Mouse (Mus musculus) heart, postnatal 14 days (tissue): ENCODE results near the gene Plxnc1. TPM values are rescaled to one million over a fixed set of nuclear protein-coding genes. Genes with fewer than 3 reads are reported as not detected.

Experiments used
- DNase-seq, 2 experiments: peaks; one replicate each; pipeline ENCODE4 v3.0.0; 2021 to 2022
- intact Hi-C: fragments of 180-260 bp; cut with DNase I; formaldehyde crosslinking; loops from one replicate; pipeline ENCODE4 v1.15.1; 2025
- total RNA-seq, 2 experiments: library from RNA; stranded (reverse); gene quantifications; 2 replicates each; pipeline ENCODE4 v1.2.3; 2021

Gene Plxnc1
- total RNA-seq, 2 experiments from 2014 or later, result 4.4 to 5.3 TPM

DNA sequence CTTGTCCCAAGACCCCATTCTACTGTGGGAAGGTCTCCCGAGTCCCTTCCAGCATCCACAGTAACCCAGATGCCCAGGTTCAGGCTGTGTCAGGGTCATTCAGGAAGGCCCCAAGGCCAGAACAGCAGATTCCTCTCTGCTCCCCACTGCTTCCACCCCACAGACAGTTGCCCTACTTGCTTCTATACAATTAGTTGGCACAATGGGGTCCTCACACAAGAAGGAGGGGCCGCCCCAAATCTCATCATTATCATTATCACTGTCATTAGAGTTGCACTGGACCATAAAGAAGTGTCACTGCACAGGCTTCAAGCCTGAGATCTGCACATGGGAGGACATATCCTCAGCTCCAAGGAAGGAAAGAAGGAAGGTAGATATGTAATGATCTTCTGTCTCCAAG is 48.3 kb downstream of the Plxnc1 start:
- DNase-seq, result no peak
- intact Hi-C loops, result no loop called here

DNA sequence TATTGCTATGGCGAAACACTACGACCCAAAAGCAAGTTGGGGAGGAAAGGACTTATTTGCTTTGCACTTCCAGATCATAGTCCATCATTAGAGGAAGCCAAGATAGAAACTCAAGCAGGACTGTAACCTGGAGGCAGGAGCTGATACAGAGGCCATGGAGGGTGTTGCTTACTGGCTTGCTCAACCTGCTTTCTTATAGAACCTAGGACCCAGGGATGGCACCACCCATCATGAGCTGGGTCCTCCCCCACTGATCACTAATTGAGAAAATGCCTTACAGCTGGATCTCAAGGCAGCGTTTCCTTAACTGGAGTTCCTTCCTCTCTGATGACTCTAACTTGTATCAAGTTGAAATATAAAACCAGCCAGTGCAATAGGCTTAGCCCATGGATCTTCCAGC is 48.8 kb downstream of the Plxnc1 start:
- intact Hi-C loops, result no loop called here
- no peak for DNase-seq

DNA sequence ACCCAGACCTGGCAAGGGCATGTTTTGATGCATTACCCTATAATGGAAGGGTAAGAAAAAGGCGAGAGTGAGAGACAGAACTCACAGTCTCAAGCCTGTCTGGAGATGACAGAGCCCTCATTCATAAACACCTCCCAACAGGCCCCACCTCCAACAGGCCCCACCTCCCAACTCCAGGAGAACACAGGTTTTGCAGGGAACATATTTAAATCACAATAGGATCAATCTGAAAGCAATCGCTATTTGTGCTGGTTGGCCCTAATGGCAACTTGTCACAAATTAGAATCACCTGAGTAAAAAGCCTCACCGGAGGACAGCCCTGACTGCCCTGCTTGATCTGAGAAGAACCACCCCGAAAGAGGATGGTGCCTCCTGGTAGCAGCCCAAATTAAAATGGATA is 54.9 kb downstream of the Plxnc1 start:
- DNase-seq, result no peak
- intact Hi-C loops, result no loop called here

DNA sequence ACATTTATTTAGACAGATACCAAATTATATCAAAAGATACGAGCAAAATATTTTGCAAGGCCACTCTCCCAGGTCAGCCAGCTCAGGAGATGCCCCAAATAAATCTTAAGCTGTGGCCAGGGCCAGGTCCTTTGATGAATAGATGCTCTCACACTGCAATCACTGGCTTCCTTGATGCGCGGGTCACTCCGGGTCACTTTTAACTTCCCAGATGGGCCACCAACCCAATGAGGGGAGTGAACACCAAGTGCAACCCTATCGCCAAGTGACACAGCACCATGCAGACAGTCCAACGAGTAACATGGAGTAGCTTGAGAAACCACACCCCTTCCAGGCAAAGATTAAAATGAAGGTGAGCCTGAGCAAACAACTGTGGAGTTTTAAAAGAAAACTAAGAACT is 61.4 kb downstream of the Plxnc1 start:
- DNase-seq, result peak in 1 of 2 experiments; percentile 3
- intact Hi-C loops, result no loop called here

DNA sequence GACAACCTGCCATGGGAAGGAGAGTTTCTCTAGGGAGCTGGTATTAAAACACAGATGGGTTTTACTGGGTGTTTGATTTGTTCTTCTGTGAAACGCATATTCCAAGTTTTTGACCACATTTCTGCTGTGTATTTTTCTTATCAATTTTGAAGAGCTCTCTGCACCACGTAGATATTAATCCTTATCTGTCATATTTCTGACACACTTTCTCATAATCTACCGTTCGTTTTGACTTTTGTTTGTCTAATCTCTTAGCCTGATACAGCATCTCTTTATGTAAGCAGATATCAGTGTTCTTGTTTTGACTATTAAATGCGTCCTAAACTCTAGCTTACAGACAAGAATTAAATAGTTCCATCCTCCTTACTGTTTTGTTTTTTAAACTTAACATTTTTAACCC is 73.1 kb downstream of the Plxnc1 start:
- no peak for DNase-seq
- intact Hi-C loops, result no loop called here

DNA sequence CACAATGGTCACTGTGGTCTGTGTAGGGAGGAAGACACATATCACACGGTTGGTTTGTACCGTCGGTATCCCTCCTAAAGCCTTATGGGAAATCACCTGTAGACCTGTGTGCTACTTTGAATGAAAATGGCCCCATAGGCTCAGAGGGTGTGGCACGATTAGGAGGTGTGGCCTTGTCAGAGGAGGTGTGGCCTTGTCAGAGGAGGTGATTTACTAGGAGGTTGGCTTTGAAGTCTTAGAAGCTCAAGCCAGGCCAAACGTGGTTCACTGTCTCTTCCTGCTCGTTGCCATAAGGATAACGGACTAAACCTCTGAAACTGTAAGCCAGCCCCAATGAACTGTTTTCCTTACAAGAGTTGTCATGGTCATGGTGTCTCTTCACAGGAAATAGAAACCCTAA is 73.5 kb downstream of the Plxnc1 start:
- intact Hi-C loops, result no loop called here
- no peak for DNase-seq

DNA sequence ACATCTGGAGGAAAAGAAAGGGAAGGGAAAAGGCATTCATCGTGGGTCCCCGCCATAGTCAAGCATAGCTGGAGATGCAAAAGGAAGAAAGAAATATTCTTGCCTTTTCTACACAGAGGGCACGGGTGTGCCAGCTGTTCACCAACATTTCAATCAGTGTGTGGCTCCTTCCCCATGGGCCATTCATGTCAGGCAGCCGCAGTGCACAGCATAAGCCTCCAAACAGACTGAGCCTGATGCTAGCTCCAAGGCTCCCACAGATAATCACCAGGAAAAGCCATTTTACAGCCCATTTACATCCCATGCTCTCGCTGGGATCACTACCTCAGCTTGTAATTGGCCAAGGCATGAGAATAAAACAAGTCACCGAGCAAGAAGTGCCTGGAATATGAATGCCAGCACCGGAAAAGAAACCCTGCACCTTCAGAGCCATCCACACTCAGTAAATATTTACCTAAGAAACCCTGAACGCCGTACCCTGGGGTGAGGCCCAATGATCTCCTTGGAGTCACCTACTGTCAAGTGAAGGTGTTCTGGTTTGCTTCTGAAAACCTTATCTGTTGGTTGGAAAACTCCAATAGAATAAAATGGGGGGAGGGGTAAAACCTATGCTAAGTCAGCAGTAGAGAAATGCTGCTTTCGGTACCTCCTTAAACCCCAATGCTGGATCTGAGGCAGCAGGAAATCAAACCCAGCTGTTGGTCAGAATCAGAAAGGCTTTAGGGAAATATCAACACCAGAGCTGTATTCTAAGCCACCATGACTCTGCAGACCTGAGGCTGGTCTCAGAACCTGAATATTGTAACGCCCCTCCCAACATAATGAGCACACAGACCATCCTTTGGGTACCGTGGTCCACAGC is 77.4 kb downstream of the Plxnc1 start:
- no peak for DNase-seq
- intact Hi-C loops, result no loop called here

DNA sequence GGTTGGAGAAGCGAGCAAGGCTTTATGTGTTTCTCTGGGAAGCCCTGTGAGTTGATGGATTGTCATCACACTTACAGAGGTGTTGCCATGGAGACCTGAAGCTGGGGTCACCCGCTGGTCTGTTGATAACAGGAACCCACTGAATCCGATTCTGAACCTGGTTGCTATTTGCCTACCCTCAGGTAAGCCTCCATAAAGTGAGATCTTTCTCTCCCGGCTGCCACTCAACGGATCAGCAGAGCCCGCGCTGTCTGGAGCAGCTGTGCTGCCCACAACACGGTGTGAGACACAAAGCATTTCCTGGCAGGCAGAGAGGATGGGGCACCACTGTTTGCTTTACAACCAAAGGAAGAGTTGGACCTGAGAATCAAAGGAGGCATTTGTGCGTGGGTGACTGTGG is 79.4 kb downstream of the Plxnc1 start:
- DNase-seq, result no peak
- intact Hi-C loops, result no loop called here

DNA sequence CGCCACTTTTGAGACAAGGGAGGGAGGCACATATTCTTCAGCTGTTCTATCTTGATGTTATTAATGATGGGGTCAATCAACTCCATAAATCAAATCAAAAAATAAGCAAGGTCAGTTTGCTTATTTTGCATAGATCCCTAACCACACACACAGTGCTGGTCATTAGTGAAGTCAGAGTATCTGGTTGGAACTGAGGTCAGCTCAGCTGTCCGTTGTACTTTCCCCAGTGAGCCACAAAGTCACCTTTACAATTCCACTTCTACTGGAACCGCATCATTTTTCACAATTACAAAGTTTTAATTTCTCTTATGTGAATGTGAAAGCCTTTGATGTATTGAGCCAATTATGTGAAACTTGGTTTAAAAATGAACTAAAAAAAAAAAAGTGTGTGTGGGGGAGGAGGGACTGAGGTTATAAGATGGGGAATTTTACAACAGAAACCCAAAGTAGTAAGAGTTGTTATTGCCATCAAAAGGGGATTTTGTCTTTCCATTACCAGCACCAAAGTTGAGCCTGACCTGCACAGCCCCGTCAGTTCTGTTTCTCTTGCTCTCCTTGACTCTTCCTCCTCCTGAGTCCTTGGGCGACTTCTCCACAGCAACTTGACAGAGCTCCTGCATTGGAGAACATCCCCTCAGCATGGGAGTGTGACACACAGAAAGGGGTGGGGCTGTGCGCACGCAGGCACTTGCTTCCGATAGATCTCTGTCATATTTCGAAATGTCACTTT is 80.3 kb downstream of the Plxnc1 start:
- no peak for DNase-seq

DNA sequence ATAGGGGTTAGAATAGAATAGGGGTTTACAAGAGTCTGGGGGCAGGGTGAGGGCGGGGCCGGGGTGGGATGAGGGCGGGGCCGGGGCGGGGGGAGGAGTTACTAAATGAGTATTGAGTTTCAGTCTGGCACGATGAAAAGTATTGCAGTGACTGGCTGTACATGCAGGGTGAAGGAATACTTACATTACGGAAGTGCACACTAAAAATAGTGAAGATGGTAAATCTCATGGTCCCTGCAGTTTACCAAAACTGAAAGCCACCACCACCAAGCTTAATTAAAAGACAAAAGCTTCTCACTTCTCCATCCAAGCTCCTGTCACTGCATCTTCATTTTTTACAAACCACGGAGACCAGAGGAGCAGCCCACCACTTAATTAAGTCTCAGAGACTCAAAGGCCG is 81.4 kb downstream of the Plxnc1 start:
- DNase-seq, result no peak
- intact Hi-C loops, result no loop called here

More for the DNA sequence above, 80.3 kb downstream of the Plxnc1 start:
- intact Hi-C loops, result no loop called here

DNA sequence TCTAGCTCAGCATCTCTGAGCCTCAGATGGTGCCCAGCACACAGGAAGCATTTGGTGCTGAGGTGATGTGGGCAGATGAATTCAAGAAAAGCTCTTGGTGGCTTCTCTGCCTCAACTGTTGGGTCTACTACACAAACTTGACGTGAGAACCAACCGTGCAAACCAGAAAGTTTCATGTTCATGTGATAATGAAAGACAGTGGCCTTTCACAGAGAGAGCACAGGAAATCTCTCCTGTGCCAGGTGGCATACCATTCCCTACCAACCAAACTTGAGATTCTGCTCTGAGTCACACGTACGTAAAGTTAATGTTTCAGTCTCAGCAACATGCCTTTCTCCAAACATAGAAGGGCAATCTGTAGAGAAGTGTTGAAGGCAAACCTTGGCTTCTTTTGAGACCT is 83.8 kb downstream of the Plxnc1 start:
- intact Hi-C loops, result no loop called here
- no peak for DNase-seq

DNA sequence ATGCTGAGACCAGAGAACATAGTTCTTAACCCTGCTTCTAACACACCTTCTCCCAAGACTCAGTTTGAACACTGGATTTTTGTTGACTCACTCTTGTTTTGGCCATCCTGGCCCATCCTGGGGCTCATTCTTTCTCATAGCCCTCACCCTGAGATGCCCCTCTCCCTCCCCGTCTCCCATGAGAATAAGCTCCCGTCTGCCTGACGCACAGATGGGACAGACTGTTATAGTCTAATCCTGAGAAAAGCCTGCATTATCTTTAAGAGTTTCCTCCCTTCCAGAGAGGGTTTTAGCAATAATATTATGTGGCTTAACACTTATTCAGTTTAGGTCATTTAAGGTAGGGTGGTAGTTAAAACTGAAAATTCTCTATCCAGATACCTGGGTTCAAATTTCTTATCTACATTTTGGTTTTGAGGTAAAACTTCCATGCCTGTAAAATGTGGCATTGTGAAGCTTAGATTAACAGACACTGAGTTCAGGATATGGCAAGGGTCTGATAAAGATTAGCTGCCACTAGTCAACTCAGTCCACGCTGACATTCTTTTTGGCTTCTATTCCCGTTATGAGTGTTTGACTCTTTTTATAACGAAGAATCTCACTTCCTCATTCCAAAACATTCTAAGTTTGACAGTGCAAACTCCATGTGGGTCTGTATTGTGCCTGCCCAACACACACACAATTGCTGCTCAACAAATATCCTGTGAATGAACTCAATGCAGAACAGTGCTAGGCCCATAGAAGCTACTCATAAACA is 86.2 kb downstream of the Plxnc1 start:
- DNase-seq, result no peak
- intact Hi-C loops, result no loop called here

DNA sequence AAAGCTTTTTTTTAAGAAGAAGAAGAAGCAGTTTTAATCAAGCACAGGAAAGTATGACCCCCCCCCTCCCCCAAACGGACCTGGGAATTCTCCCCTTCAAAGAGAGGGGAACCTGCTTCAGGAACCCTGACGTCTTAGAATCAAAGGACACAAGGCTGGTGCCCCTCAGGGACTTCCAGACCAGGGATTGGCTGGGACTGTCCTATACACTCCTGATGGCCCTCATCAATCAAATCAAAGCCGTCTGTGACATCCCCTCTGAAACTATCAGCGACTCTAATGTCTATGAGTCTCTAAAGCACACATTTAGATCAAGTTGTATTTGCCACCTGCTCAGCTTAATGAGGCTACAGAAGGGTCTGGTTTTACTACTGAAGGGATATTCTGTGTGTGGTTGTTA is 94.1 kb downstream of the Plxnc1 start:
- DNase-seq, result no peak
- intact Hi-C loops, result no loop called here

DNA sequence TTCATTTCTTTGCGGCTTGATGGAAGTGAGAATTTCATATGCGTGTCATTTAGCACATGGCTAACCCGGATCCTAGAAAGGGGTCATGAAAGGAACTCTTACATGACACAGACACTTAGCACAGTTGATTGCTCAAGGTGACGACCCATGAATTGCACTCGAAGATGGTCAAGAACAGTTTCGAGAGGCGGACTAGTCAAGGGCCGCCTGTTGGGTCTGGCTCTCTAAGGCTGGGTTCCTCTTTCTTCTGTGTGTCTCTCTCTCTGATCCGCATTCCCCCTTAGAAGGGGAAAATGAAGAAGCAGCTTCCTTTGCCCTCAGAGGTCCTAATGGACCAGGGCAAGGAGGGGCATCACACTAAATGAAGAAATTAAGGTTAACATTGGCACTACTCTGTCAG is 94.7 kb downstream of the Plxnc1 start:
- no peak for DNase-seq
- intact Hi-C loops, result no loop called here

DNA sequence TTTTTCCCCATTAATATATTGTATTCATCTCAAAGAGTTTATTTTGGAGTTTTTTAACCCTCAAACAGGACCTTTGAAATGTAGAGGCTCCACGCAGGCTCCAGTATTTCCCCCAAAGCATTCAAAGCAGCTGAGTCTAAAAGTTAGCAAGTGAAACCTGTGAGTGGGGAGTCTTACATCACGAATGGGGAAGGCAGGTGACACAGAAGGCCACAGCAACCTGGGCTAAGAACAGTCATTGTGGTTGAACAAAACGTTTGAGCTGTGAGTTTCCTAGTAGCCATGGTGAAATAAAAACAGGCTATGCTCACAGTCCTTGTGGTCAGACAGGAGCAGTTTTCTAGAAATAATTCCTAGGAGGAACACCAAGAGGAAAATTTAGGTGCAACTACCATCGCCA is 95.3 kb downstream of the Plxnc1 start:
- no peak for DNase-seq
- intact Hi-C loops, result no loop called here

DNA sequence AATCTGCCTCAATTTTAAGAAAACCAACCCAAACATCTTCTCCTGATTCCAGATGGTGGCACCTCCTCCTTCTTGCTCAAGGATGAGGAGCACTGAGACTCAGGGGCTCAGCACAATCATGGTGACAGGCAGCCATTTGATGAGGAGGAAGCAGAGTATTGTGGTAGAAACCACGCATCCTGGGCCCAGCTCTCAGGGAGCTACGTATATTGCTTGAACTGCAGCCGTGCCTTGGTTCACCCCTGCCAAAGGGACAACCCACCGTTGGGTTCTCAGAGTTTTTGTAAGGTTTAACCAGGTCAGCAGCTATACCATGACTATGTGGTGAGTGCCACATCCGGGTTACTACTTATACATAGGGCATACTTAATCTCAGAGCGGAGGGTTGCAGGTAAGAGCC is 96.3 kb downstream of the Plxnc1 start:
- no peak for DNase-seq
- intact Hi-C loops, result no loop called here

DNA sequence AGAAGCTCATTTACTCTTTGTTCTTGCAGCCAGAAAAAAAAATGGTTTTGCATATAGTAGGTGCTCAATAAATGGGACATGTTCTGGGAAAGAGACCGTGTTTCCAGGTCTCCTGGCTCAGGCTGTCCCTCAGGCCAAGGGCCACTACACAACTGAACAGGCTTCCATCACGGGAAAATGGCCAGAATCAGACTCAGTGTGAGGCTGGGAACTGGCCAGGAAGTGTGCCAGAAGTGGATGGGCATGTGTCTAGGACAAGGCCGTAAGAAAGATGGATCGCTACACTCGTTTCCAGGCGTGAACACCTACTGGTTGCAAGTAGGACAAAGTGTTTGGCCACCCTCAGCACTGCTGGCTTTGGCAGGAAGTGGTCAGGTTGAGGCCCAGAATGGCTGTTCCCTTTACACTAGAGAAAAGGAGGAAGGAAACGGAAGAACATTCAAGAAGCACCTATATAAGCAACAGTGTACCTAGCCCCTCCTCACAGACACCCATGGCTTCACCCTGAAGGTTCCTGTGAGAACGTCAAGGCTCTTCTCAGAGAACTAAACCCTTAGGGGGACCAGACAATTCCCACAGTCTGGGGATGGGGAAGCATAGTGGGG is 98.0 kb downstream of the Plxnc1 start:
- DNase-seq, result no peak
- intact Hi-C loops, result no loop called here

DNA sequence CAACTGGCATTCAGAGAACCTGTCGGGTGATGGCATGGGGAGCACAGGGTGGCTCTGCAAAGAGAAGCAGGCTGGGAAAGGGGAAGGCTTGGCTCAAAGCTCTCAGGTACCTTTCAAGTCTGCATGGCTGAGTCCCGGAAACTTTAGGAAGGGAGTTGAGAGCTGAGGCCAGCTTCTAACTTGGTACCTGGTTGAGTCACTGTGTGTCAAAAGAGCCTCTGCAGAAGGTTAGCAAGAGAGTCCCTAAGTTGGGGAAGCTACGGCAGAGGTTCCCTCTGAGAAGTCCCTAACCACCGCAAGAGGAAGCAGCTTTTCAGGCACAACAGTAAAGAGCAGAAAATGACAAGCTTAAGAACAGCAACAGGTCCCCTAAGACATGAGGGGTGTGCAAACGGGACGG is 99.9 kb downstream of the Plxnc1 start:
- intact Hi-C loops, result no loop called here
- DNase-seq, result no peak

DNA sequence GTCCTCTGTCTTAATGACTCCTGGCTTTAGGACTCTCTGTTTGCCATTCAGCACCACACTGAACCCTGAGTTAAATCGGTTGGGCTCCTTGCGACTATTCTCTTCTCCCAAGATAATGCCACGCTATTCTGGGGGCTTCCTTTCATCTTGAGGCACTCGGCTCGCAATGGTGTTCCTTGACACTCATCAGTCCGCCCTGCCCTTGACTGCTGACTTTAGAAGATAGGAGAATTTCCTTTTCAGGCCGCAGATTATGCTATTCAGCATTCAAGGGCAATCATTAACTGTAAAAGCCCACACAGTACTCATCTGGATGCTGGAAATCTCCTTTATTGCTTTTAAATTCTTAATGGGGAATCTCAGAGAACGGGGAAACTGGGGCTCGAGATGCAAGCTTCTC is 108.8 kb downstream of the Plxnc1 start:
- intact Hi-C loops, result no loop called here
- DNase-seq, result no peak

DNA sequence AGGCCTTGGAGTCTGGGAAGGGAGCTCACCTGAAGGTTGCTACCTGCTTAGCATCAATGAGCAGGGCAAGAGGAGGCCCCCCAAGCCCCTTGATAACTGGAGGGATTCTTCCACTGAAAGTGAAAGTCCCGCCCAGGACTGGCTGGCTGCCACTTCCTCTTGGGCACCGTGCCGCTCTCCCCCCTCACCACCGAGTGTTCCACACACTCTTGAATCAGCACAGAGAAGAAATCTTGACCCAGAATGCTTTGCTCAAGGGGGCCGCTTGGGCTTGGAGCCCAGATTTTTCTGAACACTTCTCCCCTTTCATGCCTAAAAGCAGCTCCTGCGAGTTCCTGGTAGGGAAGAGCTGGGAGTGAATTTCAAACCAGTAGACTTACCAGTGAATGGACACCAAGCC is 115.2 kb downstream of the Plxnc1 start:
- intact Hi-C loops, result no loop called here
- DNase-seq, result peak; percentile 82 to 89

DNA sequence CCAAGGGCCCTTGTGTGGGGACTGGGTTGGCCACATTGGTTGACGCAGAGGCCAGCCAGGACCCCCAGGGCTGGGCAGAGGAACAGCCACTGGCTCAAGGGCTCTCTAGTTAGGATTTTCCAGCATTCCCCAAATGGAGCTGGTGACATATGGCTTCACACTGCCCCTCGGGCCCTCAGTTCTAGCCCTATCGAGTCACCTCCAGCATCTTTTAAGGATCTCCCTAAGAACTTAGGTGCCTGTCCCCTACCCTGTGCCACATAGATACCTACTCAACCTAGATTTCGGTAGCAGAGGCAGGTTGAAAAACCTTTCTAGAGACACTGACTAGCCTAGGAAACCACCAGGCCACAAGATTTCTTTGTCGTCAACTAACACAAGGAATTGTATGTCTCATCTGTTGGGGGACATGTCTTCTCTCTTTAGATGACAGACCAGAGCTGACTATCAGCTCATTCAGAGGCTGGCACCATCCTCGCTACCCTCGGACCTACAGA is 115.9 kb downstream of the Plxnc1 start:
- intact Hi-C loops, result no loop called here
- DNase-seq, result no peak
